Mouse (Mus musculus) gonadal fat pad, adult 2 months (tissue): ENCODE measurements around the gene Dusp18. TPM values are rescaled to one million over a fixed set of nuclear protein-coding genes. Genes with fewer than 3 reads are reported as not detected.
A peak's percentile ranks its signal among the peaks of the same experiment; 100 is the strongest.

Source experiments
- DNase-seq: peaks from one replicate; pipeline ENCODE4 v3.0.0-alpha.2; 2012; ENCODE audit warnings: low read depth
- polyA plus RNA-seq: library from polyadenylated mRNA; depleted of rRNA; stranded (reverse); fragments of >200 nt; gene quantifications from 2 replicates; pipeline ENCODE4 v1.2.3, GENCODE M21; 2012; rRNA removed

Gene Dusp18
- polyA plus RNA-seq = 13.0 and 14.9 TPM in 2 replicates

DNA sequence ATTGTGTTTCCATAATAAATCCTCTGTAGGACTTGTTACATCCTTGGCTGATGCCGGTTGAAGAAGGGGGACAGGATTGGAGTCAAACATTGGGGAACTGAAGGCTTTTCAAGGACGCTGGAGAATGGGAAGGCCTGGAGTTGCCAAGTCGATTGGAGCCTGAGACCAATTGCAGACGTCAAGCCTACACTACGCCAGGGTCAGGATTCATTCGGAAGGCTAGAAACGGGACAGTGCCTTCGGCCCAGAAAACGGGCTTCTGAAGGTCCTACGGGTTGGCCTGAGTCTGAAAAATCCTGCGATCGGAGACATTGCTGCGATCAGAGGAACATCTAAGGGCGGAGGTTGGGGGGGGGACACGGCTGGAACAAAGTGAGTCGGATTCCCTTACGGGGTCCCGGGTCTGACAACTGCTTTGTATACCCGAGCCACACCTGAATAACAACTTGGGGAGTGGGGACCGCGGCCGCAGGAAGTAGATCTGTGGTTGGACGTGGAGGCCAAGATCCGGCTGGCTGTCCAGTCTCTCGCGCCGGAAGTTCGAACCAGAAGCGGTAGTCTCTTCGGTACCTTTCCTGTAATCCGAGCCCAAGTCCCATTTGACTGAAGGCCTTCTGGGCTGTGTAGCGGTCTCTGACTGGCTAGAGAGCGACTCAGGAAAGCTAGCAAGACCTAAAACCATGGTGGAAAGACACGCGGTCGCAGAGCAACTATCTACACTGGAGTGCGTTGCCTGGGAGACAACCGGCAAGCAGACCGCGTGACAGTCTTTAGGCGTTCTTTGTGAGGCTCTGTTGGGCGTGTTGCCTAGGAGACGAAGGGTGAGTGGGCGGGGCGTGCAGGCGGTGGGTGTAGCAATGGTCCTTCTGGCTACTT lies at the start of gene Dusp18, which contains the start of gene 4921536K21Rik:
Gene Dusp18 (plus strand): TSS at position 835 of the 876 bp plus-strand sequence.
Gene 4921536K21Rik (minus strand): TSS at position 693 of the 876 bp plus-strand sequence.
- no peak for DNase-seq

DNA sequence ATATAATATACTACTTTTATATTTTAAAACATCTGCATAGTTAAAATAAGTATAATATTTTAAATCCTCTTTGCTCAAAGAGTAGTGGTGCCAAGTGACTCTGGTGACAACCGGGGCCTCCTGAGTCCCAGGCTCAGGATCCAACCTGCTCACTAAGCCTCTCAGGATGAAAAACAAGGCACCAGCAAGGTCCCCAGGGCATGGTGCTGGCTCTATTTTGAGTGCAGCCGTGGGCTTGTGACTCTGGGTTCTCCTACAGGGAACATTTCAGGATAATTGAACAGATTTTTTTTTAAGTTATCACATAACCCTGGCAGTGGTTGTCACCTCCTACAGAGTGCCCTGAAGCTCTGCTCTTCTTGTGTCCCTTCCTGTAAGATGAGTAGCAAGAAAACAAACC lies 48.7 kb upstream of the Dusp18 start:
- no peak for DNase-seq

DNA sequence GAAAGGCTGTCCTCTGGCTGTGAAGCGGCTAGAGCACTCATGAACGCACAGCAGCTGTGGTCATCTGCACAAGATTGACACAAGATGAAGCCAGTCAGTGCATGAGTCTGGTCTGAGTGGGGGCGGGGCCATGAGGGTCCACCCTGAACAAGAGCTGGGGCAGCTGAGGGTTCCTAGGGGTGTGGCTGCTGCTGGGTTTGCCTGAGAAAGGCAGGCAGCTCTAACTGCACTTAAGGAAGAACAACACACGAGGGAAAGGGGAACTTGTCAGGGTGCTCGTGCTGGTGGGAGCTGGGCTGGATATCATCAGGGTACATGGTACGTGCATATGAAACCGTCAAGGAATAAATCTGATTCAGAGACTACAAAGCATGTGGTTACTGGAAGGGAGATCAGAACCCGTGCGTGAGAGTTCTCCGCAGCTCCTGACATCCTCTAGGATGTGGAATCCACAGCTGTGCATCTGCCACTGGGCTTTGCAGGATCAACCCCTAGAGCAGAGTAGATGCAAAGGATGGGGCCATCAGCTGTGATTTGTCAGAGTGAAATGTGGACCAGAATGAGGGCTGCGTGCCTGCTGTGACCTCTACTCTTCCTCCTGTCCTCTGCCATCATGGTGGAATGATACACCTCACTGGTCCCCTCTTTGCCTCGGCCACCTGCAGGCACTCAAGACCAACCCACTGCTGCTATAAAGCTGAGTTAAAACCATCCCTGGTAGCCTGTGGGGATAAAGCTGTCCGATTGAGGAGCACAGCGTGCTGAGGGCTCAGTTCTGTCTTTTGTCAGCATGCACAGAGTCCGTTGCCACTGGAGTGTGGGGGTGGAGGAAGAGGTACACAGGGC lies 45.3 kb upstream of the Dusp18 start:
- no peak for DNase-seq

DNA sequence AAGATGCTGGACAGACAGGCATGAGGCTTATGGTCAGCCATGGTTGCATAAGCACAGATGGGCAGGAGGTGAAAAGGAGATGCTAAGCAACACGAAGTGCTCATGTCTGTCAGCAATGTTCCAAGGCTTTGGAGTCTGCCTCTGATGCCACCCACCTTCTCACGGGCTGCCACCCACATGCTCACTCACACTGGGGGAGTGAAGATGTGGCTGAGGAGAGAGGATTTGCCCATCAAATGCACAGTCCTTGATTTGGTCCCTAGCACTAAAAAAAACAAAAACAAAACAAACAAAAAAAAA lies 44.8 kb upstream of the Dusp18 start:
- no peak for DNase-seq

DNA sequence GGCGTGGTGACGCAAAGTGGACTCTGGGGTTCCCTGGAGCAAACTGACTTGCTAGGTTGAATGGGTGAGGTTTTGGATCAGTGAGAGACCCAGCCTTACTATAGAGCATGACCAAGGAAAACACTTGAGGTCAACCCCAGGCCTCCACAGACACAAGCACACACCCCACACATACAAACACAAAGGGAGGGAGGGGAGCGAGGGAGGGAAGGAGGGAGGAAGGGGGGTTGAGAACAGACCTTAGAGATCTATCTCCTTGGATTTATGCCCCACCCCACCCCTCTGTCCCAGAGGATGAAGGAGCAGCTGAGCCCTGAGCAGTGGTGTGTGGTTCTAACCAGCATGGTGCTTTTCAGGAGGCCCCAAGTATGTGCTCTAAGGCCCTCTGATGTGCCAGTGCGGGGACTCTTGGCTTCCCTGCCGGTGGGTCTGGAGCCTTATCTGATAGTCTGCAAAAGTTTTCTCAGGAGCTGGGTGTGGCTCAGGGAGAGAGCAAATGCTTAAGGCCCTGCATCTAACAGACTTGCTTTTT lies 44.2 kb upstream of the Dusp18 start:
- no peak for DNase-seq

DNA sequence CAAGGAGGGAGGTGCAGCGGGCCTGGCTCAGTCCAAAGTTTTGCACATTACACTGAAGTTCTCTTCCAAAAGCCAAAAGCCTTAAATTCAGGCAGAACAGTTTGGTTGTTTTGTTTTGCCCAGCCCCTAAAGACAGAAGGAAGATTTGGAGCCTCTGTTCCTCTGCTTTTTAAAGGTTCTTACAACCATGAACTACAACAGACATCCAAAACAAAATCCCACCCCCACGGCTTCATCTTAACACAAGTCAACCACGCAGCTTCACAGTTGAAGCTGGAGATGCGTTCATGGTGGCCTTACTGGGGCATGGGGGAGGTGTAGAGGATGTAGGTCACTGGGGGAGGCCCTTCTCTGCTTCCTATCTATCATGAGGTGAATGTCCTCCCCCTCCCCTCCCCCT lies 43.2 kb upstream of the Dusp18 start:
- no peak for DNase-seq

DNA sequence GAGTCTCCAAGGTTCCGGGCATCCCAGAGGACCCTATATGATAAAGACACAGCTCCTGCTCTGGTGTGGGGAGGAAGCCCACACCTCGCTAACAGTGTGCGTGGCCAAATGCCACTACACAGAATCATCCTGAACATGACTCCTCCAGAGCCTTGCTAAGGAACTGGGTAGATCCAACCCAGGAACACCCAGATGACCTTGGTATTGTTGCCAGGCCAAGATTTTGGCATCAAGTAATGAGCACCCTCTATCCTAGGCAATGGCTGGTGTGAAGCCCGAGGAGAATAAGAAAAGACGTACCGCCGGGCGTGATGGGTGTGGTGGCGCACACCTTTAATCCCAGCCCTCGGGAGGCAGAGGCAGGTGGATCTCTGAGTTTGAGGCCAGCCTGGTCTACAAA lies 42.0 kb upstream of the Dusp18 start:
- DNase-seq = no peak

DNA sequence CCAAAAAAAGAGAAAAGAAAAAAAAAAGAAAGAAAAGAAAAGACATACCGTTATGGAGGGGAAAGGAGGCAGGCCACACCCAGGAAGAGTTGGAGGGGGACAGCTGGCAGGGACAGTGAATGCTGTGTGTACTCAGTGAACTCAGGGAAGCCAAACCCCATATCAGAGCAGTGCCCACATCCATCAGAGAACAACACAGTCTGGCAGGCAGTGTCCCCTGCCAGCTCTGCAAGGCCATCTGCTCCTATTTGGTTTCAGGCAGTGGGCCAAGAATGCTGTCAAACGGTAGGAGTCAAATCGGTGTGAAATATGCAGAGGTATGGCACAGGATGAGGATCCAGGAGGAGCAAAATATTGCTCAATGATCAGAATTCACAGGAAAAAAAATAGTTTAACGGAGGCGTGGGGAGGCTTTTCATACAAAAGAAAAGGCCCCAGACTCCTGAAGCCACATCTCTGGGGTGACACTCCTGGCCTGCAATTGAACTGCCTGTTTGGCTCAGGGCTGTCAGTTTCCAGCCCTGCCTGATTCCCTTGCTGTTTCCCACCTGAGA lies 41.5 kb upstream of the Dusp18 start:
- no peak for DNase-seq

DNA sequence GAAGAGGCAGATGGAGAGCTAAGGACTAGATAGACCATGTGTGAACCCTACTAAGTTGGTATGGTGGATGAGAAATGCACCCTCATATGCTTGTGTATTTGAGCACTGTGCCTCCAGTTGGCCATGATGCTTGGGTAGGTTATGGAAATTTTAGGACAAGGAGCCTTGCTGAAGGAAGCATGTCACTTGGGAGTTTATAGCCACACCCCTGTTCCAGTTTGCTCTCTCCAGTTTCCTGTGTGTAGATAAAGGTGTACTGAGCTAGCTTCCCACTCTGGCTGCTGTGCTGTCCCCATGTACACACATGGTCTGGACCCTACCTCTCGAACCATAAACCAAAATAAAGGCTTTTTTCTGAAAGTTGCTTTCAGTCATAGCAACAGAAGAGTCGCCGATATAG lies 40.9 kb upstream of the Dusp18 start:
- DNase-seq = no peak

DNA sequence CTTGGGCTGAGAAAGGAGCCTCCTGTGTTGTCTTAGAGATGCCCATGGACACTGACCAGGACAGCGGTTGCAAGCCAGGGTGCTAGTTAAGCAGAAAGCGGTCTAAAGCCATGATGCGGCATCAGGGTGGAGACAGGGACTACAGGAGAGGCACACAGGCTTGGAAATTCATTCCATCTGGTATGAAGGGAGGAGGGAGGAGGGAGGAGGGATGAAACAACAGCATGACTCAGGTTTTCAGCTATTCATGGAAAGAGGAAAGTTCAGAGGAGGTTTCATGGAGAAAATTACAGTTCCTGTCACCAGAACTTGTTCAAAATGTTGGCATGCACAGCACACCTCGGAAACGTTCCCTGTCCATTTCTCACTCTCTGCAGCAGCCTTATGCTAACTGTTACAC lies 39.2 kb upstream of the Dusp18 start:
- DNase-seq = no peak

DNA sequence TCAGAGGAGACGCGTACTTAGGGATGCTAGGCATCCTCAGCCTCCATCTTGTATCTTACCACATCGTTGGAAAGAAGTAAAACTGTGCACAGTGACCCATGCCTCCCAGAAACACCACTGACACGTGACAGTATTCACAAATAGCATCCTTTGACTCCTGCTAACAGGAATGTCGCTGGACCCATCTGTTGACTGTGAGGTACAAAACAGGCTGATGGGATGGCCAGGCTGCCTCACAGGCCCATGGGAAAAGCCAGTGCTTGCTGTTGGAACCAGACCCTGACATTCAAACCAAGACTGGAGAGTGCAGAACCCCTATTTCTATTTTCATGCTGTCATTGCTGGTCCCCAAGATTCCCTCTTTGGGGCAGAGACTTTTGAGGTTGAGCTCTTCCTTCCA lies 37.1 kb upstream of the Dusp18 start:
- no peak for DNase-seq

DNA sequence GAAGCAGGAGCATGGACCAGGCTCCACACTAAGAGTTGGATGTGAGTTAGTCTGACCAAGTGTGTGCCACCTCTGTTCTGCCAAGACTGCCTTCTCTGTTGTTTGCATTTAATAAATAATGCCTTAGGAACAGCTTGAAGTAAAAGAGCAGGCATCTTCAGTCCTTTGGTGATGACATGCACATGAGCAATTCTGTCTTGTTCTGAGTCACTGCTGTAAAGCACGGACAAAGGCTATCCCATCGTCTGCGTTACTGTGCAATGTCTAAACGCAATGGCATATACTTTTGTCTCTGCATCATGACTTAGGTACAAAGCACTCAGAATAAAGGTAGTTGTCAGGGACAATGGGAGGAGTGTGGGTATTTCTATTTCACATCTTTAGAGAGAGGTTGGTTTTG lies 35.3 kb upstream of the Dusp18 start:
- no peak for DNase-seq

DNA sequence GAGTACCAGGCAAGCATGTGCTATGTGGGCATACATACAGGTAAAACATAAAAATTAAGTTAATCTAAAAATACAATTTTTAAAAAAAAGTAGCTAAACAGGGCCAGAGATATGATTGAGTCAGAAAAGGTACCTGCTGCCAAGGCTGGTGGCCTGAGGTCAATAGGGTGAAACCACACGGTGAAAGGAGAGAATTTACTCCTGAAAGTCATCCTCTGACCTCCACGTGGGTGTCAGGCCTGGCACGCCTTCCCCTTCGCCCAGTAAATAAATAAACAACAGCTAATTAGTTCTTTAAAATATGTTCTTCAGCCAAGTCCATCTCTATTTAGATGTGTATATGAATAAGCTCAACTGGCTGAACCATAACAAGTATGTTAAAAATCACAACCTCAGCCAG lies 34.7 kb upstream of the Dusp18 start:
- no peak for DNase-seq

DNA sequence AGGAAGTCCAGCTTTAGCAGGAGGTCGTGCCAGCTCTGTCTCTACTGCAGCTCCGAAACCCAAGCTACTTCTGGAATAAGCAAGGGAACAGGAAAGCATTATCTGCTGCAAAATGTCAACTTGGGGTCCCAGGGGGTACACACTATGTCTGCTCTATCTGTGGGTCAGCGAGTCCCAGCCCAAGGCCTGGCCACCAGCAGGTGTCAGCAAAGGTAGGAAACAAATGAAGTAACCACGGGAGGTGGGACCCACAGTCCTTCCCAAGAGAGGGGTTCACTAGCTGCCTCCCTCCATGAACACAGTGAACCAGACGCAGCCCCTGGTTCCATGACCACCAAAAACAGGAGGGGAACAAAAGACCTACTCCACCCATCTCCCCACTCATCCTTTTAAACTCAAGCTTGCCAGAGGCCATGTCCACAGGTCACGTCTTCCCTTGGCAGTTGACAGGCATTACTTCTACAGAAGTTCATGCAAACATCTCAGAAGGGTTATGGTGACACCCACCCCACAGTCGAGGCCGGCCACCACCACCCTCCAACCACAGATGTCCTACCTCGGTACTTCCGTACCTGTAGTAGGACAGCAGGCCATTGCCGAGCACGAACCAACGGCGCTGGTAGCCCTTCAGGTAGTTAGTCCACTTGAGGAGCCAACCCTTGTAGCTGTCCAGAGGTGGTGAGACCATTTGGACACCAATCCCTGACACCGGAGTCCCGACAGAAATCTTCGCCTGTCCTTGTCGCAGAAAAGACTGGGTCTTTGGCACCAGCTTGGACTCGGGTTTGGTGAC lies 32.2 kb upstream of the Dusp18 start:
- DNase-seq = no peak

DNA sequence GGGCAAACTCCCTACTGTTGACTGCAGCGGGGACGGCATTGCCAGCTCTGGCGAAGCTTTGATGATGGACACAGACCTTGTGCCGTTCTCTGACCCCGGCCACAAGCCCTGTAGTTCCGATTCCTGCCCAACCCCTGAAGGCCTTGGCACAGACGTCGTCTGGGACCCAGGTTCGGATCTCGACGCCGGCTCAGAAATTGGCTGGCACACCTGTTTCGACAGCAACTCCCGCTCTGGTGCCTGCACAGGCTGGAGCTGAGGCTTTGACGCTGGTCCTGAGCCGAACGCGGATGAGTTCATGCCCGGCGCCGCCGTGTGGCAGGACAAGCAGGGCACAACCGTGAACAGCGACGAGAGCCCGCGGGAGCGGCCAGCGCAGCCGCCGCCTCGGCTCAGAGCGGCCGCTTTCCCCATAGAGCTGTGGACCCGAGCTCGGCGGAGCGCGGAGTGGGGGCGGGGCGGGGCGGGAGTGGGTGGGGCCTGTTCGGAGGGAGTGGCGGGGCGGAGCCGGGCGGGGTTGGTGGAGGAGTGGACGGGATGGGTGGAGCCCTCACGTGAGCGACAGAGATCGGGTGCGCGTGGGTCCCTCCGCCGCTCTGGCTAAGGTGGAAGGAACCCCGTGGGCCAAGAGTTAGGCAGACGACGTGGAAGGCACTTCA lies 31.5 kb upstream of the Dusp18 start, which contains the start of gene Osbp2:
Gene Osbp2 (minus strand): TSS at position 450 of the 659 bp plus-strand sequence.
- DNase-seq = no peak

DNA sequence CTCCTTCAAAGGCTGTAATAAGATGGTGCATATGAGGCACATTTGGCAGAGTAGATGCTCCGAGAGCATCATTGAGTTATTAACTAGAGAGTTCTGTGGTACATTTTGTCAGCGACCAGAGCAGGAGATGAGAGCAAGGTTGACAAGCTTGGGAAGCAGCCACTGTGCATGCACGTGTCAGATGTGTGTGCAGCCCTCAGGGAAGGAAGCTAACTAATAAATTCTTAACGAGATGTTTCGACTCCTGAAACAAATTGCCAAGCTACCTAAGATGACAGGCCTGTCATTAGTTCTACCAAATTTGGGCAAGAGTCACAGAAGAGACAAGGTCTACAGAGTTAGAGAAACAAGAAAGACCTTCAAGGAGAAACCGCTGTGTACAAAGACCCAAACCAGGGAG lies 30.7 kb upstream of the Dusp18 start:
- DNase-seq = no peak

DNA sequence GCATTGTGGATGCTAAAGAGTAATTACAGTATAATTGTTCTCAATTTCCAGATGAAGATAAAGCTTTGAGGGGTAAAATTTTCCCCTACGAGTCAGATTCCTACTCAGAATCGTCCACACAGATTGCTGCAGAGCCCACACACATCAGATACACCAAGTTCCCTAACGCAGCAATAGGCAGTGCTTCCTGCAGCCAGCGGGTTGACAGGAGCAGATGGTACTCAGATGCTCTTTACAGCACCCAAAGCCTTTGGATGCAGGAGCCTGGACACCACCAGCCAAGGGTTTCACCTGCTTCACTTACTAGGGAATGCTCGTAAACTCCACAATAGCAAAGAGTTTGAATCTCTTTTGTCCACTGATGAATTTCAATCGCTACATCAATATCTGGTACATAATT lies 18.6 kb upstream of the Dusp18 start:
- no peak for DNase-seq

DNA sequence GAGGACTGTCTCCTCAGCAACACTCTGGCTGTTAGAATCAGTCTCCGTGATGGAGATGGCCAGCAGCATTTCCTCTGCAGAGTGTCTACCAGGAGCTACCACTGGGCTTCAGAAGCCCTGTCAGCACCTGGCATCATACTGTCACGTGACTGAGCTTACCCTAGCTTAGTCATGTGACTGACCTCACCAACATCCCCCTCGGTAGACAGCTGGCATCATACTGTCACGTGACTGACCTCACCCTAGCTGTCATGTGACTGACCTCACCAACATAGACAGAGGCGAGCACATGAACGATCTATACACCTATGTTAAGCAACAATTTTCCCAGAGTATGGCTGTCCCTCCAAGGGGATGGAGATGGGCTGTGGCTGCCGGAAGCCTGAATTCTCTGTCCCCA lies 16.4 kb upstream of the Dusp18 start:
- no peak for DNase-seq

DNA sequence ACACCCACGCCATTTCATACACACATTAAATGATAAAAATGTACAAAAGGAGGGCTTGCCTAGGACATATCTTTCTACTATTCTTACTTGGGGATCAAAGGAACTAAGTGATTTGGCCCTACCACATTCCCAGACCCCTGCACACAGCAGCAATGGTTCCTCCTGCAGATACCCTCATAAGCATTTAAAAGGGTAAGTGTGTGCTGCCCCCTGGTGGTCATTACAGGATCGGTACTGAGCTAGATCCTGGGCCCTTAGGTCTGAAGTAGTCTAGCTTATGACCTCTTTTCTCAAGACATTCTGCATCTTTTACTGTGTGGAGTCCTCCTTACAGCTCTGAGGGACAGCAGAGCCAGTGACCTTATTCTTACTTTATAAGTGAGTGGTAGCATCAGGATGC lies 15.2 kb upstream of the Dusp18 start:
- no peak for DNase-seq

DNA sequence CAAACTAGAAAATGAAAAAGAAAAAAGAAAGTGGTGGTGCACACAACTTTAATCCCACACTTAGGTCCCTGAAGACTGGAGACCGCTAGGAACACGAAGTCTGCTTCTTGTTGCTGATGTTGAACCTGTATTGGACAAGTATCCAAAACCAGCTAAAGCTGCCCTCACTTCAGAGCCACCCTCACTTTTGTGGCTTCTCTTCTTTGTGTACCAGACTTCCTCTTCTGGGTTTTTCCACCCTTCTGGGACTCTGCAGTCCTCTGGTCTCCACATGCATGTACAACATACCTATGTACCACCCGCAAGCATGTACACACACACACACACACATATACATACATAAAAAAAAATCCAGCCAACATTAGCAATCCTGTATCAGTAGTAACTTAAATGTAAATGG lies 11.3 kb upstream of the Dusp18 start:
- DNase-seq = no peak

DNA sequence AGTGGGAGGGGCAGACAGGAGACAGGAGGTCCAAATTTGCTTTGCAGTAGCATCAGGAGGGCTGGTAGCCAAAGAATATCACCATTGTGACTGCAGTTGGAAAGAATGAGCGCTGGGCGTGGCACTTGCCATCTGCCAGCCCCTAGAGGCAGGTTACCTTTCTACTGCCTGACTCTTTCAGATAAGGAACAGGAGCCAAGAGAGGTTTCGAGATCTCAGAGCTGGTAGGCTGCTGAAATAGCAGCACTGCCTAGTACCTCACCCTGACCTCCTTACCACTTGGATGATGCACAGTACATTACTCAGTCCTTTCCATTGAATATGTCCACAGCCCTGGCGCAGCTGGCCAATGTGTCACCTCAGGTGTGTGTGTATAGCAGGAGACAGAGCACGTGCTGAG lies 7.7 kb upstream of the Dusp18 start:
- peak; percentile 90 for DNase-seq
